Mouse (Mus musculus): ENCODE data around the gene Gpr21. TPM values are rescaled to one million over a fixed set of nuclear protein-coding genes. Genes with fewer than 3 reads are reported as not detected.
A peak's percentile ranks its signal among the peaks of the same experiment; 100 is the strongest.
"Not testable (repeated sequence)": the region's sequence is repeated elsewhere in the genome, so short reads cannot be mapped to it uniquely, and the experiment has no call there.

Gene Gpr21
- polyA plus RNA-seq, 1 experiment: 0.10 TPM

DNA sequence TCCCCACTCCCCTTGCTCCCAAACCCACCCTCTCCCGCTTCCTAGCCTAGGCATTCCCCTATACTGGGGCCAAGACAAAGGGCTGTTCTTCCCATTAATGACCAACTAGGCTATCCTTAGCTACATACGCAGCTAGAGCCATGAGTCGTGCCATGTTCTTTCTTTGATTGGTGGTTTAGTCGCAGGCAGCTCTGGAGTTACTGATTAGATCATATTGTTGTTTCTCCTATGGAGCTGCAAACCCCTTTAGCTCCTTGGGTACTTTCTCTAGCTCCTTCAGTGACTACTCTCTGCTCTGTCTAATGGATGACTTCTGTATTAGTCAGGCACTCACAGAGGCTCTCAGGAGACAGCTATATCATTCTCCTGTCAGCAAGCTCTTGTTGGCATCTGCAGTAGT lies 18.8 kb upstream of the Gpr21 start:
- Histone ChIP-seq H3K27me3 (ENCODE audit: control insufficient read depth, insufficient read depth, low read length) (no peaks in the 10 kb centered on the region), H3K36me3 (ENCODE audit: control insufficient read depth, insufficient read depth, low read length) (no peaks in the 10 kb centered on the region; the same call in 1 of the 2 replicates), H3K4me1 (ENCODE audit: control insufficient read depth, insufficient read depth, low read length) (no peaks in the 10 kb centered on the region), H3K4me3 (ENCODE audit: control insufficient read depth, low read depth, low read length) (no peak overlapping the region), H3K27ac (ENCODE audit: control insufficient read depth, insufficient read depth, low read depth, low read length) (no peak overlapping the region)
- TF ChIP-seq POLR2A (IDR thresholded peaks at IDR 0.05; ENCODE audit: control insufficient read depth, low read depth, low read length): no peak
- TF ChIP-seq CTCF (IDR thresholded peaks at IDR 0.05; ENCODE audit: control insufficient read depth, insufficient read depth, insufficient replicate concordance, low read depth, low read length): no peak

DNA sequence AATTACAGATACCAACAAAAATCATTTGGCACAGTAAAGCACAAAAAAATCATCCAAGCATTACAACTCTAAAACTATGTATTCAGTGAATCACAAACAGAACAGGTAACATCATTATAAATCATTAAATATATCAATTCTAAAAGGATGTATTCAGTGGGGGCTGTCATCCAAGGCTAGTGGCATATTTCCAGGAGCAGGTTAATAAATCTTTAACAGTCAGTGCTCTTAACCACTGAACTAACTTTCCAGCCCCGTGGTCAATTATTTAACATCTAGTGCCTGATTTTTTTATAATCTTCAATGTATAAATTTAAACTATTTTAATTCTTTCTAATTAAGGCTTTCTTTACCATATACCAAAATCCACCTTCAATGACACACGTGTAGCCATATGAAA lies 10.3 kb upstream of the Gpr21 start:
- H3K4me1 ChIP-seq (ENCODE audit: control insufficient read depth, insufficient read depth, low read length); H3K4me3 ChIP-seq (ENCODE audit: control insufficient read depth, low read depth, low read length); H3K27me3 ChIP-seq (ENCODE audit: control insufficient read depth, insufficient read depth, low read length); H3K36me3 ChIP-seq (ENCODE audit: control insufficient read depth, insufficient read depth, low read length); H3K27ac ChIP-seq (ENCODE audit: control insufficient read depth, insufficient read depth, low read depth, low read length): not testable (repeated sequence)

DNA sequence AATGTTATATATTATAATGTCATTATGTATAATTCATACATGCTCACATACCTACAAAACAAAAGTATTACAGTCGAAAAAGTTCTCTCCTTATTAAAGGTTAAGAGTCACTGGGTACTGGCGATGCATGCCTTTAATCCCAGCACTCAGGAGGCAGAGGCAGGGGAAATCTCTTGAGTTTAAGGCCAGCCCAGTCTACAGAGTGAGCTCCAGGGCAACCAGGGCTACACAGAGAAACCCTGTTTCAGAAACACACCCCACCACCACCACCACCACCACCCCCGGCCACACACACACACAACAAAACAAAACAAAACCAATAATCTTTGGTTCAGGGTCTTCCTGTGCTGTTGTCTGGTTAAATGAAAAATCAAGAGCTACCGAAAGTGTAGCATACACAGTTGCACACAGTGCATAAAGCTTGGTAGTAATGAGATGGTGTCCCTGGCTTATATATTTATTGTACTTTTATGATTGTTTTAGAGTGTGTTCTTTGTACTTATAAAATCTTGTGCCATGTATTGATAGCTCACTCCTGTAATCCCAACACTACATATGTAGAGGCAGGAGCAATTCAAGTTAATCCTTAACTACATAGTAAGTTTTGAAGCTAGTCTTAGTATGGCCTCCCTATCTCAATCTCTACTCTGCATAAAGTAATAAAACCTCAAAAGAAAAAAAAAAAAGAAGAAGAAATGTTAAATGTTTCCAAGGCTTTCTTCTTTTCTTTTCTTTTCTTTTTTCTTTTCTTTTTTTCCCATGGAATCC lies 4.8 kb upstream of the Gpr21 start:
- no peak overlapping the region for H3K4me3 ChIP-seq (ENCODE audit: control insufficient read depth, low read depth, low read length)
- TF ChIP-seq CTCF (IDR thresholded peaks at IDR 0.05; ENCODE audit: control insufficient read depth, insufficient read depth, insufficient replicate concordance, low read depth, low read length) (no peak), POLR2A (IDR thresholded peaks at IDR 0.05; ENCODE audit: control insufficient read depth, low read depth, low read length) (no peak)
- no peaks in the 10 kb centered on the region for H3K4me1 ChIP-seq (ENCODE audit: control insufficient read depth, insufficient read depth, low read length)
- H3K27me3 ChIP-seq (ENCODE audit: control insufficient read depth, insufficient read depth, low read length): no peaks in the 10 kb centered on the region
- H3K27ac ChIP-seq (ENCODE audit: control insufficient read depth, insufficient read depth, low read depth, low read length): no peak overlapping the region
- H3K36me3 ChIP-seq (ENCODE audit: control insufficient read depth, insufficient read depth, low read length): no peaks in the 10 kb centered on the region; the same call in 1 of the 2 replicates

DNA sequence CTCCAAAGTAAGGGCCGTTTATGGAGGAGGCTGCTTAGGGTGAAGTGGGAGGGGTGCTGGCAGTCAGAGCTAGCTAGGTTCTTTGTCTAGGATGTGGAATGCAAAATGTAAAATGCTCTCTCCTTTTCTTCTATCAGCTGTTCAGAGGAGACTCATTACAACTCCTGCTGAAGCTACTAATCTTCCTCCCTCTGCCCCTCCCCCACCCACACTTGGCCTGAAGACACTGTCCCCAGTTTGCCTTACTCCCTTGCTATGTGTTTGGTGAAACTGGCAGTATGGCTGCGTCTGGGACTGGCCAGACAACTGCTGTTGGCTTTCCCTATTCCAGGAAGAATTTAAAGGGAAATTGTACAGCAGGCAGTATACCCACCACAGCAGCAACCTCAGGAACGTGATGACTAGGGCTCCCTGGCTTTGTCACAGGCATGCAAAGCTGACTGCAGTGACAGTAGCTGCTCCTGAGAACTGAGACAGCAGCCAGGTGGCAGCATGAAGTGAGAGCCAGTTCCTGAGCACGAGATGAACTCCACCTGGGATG lies 860 bp downstream of the Gpr21 start:
- H3K27ac ChIP-seq (ENCODE audit: control insufficient read depth, insufficient read depth, low read depth, low read length): no peak overlapping the region
- peak overlapping the region; percentile 70 for H3K4me3 ChIP-seq (ENCODE audit: control insufficient read depth, low read depth, low read length)
- TF ChIP-seq POLR2A (IDR thresholded peaks at IDR 0.05; ENCODE audit: control insufficient read depth, low read depth, low read length) (no peak), CTCF (IDR thresholded peaks at IDR 0.05; ENCODE audit: control insufficient read depth, insufficient read depth, insufficient replicate concordance, low read depth, low read length) (no peak)
- no peaks in the 10 kb centered on the region; the same call in 1 of the 2 replicates for H3K36me3 ChIP-seq (ENCODE audit: control insufficient read depth, insufficient read depth, low read length)
- H3K27me3 ChIP-seq (ENCODE audit: control insufficient read depth, insufficient read depth, low read length): no peaks in the 10 kb centered on the region
- H3K4me1 ChIP-seq (ENCODE audit: control insufficient read depth, insufficient read depth, low read length): no peaks in the 10 kb centered on the region

DNA sequence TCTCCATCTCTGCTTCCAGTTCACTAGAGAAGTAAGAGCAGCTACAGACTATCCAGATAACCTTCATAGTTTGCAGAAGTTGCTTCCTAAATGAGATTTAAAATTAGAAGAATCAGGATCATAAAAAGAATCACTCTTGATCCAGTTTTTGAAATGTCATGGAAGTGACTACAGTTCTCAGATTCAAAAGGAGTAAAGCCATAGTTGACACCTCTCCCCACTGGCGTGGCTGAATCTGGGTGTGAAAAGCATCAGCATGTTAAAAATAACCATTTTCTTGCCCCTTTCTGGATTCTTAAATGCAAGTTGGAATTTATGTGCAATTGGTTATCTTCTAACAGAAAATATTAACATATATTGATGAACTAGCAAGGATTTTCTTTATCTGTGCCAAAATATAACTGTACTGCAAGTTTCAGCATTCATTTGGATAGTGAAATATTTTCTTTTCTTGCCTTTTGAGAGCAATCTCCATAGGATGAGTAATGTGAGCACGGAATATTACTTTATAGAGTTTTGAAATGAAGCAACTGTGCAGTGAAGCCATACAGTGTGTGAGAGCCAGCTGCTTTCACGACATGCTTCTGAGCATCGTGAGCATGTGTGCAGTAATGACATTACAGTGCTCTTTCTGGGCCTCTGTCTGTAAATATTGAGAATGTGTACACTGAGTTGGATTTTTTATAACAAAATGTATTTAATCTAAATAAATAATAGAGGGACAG lies 2.6 kb downstream of the Gpr21 start:
- Histone ChIP-seq H3K4me1 (ENCODE audit: control insufficient read depth, insufficient read depth, low read length) (no peaks in the 10 kb centered on the region), H3K27me3 (ENCODE audit: control insufficient read depth, insufficient read depth, low read length) (no peaks in the 10 kb centered on the region), H3K27ac (ENCODE audit: control insufficient read depth, insufficient read depth, low read depth, low read length) (no peak overlapping the region), H3K36me3 (ENCODE audit: control insufficient read depth, insufficient read depth, low read length) (no peaks in the 10 kb centered on the region; the same call in 1 of the 2 replicates), H3K4me3 (ENCODE audit: control insufficient read depth, low read depth, low read length) (no peak overlapping the region)
- TF ChIP-seq CTCF (IDR thresholded peaks at IDR 0.05; ENCODE audit: control insufficient read depth, insufficient read depth, insufficient replicate concordance, low read depth, low read length) (no peak), POLR2A (IDR thresholded peaks at IDR 0.05; ENCODE audit: control insufficient read depth, low read depth, low read length) (no peak)

DNA sequence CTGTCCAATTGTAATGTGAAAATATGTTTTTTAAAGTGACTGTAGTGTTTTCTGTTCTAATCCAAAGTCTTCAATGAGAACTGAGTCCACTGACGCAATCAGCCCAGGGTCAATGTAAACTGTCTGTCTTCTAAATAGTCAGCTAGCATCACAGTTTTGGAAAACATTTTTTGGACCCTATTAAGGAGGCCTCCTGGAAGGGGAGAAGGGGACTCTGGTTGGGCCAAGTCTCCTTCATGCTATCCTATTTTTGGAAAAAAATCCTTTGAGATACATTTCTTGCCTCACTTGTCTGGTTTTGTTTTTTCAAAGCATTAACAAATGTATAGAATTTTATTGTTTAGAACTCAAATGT lies 3.1 kb downstream of the Gpr21 start:
- Histone ChIP-seq H3K27me3 (ENCODE audit: control insufficient read depth, insufficient read depth, low read length) (no peaks in the 10 kb centered on the region), H3K27ac (ENCODE audit: control insufficient read depth, insufficient read depth, low read depth, low read length) (no peak overlapping the region)
- TF ChIP-seq POLR2A (IDR thresholded peaks at IDR 0.05; ENCODE audit: control insufficient read depth, low read depth, low read length) (no peak), CTCF (IDR thresholded peaks at IDR 0.05; ENCODE audit: control insufficient read depth, insufficient read depth, insufficient replicate concordance, low read depth, low read length) (no peak)

DNA sequence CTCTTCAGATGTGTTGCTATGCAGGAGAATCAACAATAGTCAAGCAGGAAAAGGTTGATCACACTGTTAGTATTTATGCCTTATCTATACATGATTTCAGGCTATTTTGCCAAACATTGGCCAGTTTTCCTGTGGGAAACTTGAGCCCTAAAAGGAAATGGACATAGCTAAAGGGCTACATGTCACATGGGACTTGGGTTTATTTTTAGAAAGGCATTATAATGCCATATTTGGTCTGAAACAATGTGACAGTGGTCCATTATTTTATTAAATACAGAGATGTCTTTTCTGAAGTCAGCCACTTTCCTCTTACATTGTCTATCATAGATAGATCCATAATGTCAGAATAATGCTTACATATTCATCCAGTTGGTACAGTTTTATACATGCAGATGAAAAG lies 11.5 kb downstream of the Gpr21 start:
- Histone ChIP-seq H3K27ac (ENCODE audit: control insufficient read depth, insufficient read depth, low read depth, low read length) (no peak overlapping the region), H3K27me3 (ENCODE audit: control insufficient read depth, insufficient read depth, low read length) (no peaks in the 10 kb centered on the region), H3K4me3 (ENCODE audit: control insufficient read depth, low read depth, low read length) (no peak overlapping the region), H3K4me1 (ENCODE audit: control insufficient read depth, insufficient read depth, low read length) (no peaks in the 10 kb centered on the region), H3K36me3 (ENCODE audit: control insufficient read depth, insufficient read depth, low read length) (no peaks in the 10 kb centered on the region)
- TF ChIP-seq CTCF (IDR thresholded peaks at IDR 0.05; ENCODE audit: control insufficient read depth, insufficient read depth, insufficient replicate concordance, low read depth, low read length) (no peak), POLR2A (IDR thresholded peaks at IDR 0.05; ENCODE audit: control insufficient read depth, low read depth, low read length) (no peak)

More for the DNA sequence above, 3.1 kb downstream of the Gpr21 start:
- Histone ChIP-seq H3K36me3 (ENCODE audit: control insufficient read depth, insufficient read depth, low read length) (no peaks in the 10 kb centered on the region; the same call in 1 of the 2 replicates), H3K4me1 (ENCODE audit: control insufficient read depth, insufficient read depth, low read length) (no peaks in the 10 kb centered on the region), H3K4me3 (ENCODE audit: control insufficient read depth, low read depth, low read length) (no peak overlapping the region)
